Mouse (Mus musculus): ENCODE data around the gene Fbxw5.

Gene Fbxw5

DNA sequence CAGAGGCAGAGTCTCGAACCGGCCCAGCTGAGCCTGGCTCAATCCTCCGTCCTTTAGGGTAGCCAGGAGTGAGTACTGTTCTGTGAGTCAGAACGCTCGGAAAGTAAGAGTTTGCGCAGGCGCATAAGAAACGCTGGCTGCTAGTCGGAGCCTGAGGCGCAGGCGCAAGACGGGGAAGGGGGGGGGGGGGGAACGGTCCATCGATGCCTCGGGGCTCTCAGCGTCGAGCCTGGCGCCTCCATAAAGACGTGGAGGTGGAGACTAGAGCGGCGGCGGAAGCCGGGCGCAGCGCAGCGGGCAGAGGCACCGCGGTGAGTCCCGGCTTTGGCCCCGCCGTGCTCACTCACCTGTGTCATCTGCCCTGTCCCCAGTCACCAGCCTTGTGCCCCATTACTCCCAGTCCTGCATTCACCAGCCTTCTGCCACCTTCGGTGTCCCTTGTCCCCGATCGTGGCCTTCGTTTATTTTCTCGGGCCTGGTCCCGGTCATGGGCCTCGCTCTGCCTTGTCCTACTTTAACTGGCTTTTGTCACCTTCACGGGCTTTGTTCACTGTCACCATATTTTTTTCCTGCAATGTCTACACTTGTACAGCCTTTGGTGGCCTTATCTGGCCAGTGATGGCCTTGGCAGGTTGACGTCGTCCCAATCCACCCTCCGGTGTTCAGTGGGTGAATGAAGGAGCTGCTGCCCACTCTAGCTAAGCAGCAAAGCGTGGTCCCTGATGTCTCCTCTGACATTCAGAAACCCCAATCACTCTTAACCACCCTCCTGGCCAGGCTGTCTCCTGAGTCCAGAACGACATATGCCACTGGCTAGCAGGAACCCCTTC is at the start of gene Fbxw5:
Fbxw5 (plus strand) TSS at position 175 of the 830 bp plus-strand sequence.
- CTCF ChIA-PET, result no interaction called here

DNA sequence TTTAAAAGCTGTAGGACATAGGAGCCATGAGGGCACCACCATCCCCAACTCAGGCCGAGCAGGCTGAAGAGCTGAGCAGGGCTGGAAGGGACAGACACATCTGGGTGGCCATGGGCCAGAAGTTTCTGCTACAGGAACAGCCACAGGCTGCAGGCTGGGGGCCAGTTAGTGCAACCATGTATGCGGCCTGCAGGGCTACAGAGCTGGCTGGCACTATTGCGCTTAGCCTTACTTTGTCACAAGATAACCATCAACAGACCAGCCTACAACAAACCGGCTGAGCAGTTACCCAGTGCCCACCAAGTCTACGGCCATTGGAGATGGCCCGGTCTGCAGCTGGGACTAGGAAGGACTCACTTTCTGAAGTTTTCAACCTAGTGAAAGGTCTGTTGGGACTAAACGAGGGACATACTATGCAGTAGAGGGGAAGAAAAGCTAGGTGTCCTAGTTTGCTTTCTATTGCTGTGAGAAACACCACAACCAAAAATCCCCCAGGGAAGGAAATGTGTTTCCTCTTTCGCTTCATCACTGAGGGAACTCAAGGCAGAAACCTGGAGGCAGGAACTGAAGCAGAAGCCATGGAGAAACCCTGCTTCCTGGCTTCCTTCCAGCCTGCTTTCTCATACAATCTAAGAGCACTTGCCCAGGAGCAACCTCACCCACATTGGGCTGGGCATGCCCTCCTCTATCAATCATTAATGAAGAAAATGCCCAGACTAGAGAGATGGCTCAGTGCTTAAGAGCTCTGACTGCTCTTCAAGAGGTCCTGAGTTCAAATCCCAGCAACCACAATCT is 49.5 kb upstream of the Fbxw5 start:
- CTCF ChIA-PET, result interaction anchor here (0.5 kb wide), 1 partner anchor 103 kb away, joined by 7 read pairs; no protein-coding TSS in a partner anchor

- CTCF ChIA-PET, result interaction anchor here (0.6 to 0.7 kb wide), 2 partner anchors 92 to 121 kb away, joined by 6 to 9 read pairs; partner anchors contain the start of gene Mamdc4
These were observed 47.6 kb upstream of the Fbxw5 start for GRCm38 (mm10) chr2:25452951-25453350.

DNA sequence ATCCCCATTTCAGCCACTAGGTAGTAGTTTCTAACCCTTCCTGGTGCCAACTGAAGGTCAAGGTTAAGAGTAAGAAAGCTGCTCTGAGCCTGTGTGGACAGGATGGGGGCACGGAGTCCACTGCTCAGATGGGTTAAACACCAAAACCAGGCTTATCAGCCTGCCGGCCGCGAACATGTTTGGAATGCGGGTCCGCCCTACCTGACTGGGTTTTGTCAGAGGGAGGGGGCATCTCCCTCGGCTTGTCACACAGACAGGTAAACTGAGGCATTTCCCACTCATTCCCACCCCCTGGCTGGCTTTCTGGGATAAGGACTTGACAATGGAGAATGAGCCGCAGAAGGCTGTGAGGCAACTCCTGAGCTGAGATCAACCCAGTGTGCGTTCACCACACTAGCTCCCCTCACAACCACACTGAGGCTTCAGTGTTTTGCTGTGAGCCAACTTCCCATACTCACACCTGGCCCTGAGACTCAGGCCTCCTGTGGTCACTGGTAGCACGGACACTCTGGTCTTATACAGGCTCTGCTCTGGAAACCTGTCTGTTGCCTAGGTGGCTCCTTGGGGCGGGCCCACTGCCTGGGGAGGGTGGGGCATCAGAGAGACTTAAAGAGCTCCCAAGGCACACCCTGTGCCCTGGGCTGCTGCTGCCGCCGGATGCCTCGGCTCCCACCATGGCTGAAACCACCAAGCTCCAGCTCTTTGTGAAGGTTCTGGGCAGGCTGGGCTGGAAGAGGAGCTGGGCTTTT is 44.2 kb upstream of the Fbxw5 start, which contains the start of gene Clic3:
Clic3 (plus strand) TSS at position 634 of the 749 bp plus-strand sequence.
- CTCF ChIA-PET, result interaction anchor here (0.6 kb wide), 1 partner anchor 16 kb away, joined by 3 read pairs; no protein-coding TSS in a partner anchor

GRCm38 (mm10) chr2:25457022-25457896 is 43.3 kb upstream of the Fbxw5 start:
- CTCF ChIA-PET, result interaction anchor here (0.6 kb wide), 1 partner anchor 15 kb away, joined by 3 read pairs; no protein-coding TSS in a partner anchor

DNA sequence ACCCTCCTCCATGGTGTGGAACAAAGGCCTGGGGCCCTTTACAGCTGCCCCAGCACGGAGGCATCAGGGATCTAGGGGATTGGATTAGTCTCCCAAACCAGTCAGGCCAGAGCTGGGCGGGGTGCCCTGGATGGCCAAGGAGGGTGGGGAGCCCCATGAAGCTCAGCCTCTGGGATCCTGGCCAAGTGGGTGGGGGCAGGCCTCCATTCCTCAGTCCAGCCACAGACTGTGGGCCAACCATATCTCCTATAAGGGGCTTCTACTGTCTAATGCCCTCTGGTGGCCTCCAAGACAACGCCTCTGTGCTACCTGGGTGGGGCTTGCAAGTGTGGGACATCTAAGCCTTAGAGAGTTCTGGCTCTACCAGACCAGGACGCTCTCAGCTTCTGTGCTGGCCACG is 41.6 kb upstream of the Fbxw5 start:
- CTCF ChIA-PET, result no interaction called here

GRCm38 (mm10) chr2:25460135-25460534 is 40.4 kb upstream of the Fbxw5 start:
- CTCF ChIA-PET, result no interaction called here

- CTCF ChIA-PET, result no interaction called here
These were observed 39.8 kb upstream of the Fbxw5 start, which contains the start of gene Paxx for GRCm38 (mm10) chr2:25460551-25461309. TSS of gene Paxx (minus strand) at chr2:25461094.

DNA sequence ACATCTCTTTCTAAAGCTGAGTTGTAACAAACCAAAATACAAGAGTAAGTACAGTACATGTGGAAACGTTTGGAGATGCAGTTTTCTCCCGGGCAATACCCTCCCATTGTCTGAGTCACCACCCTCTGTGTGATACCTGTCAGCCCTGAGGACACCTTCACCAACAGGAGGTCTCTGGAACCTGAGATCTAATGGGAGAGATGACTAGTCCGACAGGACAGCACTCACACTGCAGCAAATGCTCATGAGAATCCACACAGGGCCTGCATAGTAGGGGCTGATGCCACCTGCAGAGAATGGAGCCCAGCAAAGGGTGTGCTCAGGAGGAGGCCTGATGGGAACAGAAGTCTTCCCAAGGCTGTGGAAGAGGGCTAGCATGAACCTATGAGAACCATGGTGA is 39.1 kb upstream of the Fbxw5 start:
- CTCF ChIA-PET, result no interaction called here

DNA sequence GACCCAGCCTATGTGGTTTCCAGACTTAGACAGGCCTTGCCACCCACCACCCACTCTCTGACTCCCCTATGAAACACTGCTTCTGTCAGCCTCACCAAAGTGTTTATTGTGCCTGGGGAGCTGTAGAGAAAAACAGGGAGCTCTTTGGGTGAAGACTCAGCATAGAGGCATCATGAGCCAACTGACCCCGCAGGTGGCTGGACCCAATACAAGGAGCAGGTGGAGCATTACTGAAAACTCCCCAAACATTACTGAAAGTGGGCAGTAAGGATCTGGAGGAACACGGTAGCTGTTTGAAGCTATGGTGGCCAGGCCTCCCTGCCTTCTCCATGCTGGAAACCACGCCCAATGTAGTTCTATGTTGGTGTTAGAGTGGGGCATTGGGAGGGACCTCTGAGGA is 36.9 kb upstream of the Fbxw5 start:
- CTCF ChIA-PET, result interaction anchor here (0.8 kb wide), 1 partner anchor 18 kb away, joined by 3 read pairs; no protein-coding TSS in a partner anchor

GRCm38 (mm10) chr2:25465256-25465655 is 35.3 kb upstream of the Fbxw5 start:
- CTCF ChIA-PET, result no interaction called here

DNA sequence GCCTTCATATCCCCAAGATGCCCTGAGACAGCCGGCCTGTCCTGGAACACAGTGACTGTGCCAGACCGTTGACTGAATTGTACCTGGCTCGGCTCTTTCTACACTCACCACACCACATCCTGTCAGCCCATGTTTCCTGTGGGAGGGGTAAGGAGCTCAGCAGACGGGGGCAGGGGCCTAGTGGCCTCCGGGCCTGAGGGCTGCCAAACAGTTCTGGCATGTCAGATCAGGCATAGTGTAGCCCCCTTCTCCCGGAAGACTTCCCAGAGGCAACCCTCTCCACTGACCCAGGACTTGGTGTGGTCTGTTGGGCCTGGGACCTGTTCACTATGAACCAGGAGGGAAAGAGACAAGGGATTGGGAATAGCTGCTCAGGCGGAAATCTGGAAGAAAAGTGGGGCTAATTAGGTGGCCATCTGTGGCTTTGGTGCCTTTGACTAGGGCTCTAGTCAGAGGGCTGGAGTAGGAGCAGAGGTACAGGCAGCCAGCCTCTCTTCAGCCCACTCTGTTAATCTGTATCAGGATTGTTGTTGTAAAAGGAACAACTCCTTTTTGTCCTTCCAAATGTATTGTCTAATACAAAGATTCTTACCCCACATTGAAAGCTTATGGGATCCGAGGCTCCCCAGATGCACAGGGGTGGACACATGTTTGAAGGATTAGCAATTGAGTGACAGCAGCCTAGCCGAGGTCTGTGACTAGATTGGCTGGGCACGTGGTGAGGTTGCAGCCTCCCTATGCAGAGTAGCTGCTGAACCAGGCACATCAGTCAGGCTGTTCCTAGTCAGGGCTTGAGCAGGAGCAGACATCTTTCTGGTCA is 34.5 kb upstream of the Fbxw5 start:
- CTCF ChIA-PET, result interaction anchor here (0.6 to 1.4 kb wide), 2 partner anchors 9 to 41 kb away, joined by 3 to 4 read pairs; no protein-coding TSS in a partner anchor

GRCm38 (mm10) chr2:25467606-25468303 is 32.8 kb upstream of the Fbxw5 start:
- CTCF ChIA-PET, result no interaction called here

DNA sequence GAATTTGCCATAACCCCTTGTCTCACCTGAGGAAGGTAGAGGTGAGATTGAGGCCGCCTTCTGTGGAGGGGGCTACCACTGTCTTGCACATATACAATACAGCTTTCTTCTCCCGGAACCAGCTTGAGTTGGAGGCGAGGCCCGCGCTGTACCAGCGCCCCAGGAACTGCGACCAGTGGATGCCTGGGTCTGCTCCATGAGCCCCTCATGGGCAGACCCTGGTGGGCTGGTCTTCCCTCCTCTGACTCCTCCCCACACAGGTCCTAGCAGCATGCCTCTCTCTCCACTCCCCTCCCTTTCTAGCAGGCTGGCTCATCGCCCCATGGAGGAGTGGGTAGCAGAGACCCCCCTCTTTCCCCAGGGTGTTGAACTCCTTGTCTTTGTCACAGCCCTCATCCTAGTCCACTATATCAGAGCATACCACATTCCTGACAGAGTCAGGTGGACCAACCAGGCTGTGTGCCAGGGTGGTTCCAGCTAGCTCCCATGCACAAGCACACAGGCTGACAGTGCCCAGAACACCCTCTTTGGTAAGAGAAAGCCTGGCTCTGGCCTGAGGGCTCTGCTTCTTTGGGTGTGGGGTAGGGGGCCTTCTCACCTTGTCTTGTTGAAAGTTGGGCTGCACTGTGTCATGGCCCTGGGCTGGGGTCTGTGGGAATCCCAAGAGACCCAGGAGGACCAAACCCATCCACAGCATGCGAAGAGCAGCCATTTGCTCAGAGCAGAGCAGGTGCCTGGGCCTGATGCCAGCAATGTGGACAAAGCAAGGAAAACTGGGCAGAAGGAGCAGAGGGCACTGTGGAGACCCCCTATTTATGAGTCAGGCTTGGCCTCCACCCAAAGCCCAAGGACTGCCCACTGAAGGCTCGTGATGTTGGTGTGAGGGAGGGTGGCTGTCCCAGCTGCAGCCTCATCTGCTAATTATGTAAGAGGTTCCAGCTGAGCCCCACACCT is 31.3 kb upstream of the Fbxw5 start:
- CTCF ChIA-PET, result interaction anchor here (0.7 kb wide), 1 partner anchor 46 kb away, joined by 3 read pairs; no protein-coding TSS in a partner anchor

DNA sequence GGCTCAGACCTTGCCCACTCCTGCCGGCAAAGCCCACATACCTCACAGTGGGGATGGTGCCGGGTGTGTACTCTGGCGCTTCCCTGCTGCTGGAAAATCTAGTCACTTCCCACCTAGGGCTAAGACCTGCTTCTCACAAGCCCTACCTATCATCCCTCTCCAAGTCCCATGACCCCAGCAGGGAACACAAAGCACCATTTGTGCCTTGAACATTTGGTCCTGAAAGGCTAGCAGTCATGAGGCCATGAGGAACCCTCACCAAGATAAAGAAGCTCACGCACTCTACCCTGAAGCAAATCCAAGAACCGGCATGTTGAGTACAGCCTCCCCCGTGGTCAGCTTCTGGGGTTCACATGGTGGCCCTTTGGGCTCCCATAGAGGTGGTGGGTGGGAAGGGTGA is 30.6 kb upstream of the Fbxw5 start, which contains the start of gene Ptgds:
Ptgds (minus strand) TSS at position 78 of the 400 bp plus-strand sequence.
- CTCF ChIA-PET, result interaction anchor here (0.7 kb wide), 1 partner anchor 46 kb away, joined by 3 read pairs; no protein-coding TSS in a partner anchor

GRCm38 (mm10) chr2:25472550-25472949 is 28.0 kb upstream of the Fbxw5 start:
- CTCF ChIA-PET, result interaction anchor here (0.7 kb wide), 1 partner anchor 16 kb away, joined by 3 read pairs; the partner anchor contains the start of gene Clic3

GRCm38 (mm10) chr2:25477541-25477940 is 23.0 kb upstream of the Fbxw5 start:
- CTCF ChIA-PET, result no interaction called here
